Mouse (Mus musculus) neural tube, embryonic 15.5 days (tissue): ENCODE measurements around the gene Kif1b. TPM values are rescaled to one million over a fixed set of nuclear protein-coding genes. Genes with fewer than 3 reads are reported as not detected.

Experiments
- ATAC-seq: fragments of 200-750 bp; cut with Nextera tagmentation; 2 replicates; pipeline ENCODE4 v1.8.0; 2017; ENCODE audit warnings: mild to moderate bottlenecking, moderate TSS enrichment, moderate library complexity; ENCODE audit not compliant: low FRiP score
- H3K27ac ChIP-seq: fragments of 300-500 bp; sonication (generic); replicated peaks from 2 replicates; pipeline ENCODE4 v1.5.1; 2015; ENCODE audit warnings: mild to moderate bottlenecking, inconsistent platforms
- H3K27me3 ChIP-seq: fragments of 300-500 bp; sonication (generic); replicated peaks from 2 replicates; pipeline ENCODE4 v1.6.1; 2015; ENCODE audit warnings: inconsistent platforms
- H3K36me3 ChIP-seq: fragments of 300-500 bp; sonication (generic); 2 replicates; pipeline ENCODE4 v1.6.1; 2015; ENCODE audit warnings: inconsistent platforms
- H3K4me1 ChIP-seq: fragments of 300-500 bp; sonication (generic); 2 replicates; pipeline ENCODE4 v1.6.1; 2015; ENCODE audit warnings: inconsistent platforms
- H3K4me2 ChIP-seq: fragments of 300-500 bp; sonication (generic); 2 replicates; pipeline ENCODE4 v1.6.1; 2015; ENCODE audit warnings: inconsistent platforms, mild to moderate bottlenecking, moderate library complexity
- H3K4me3 ChIP-seq: fragments of 300-500 bp; sonication (generic); replicated peaks from 2 replicates; pipeline ENCODE4 v1.5.1; 2015; ENCODE audit warnings: mild to moderate bottlenecking, inconsistent platforms
- H3K9ac ChIP-seq: fragments of 300-500 bp; sonication (generic); replicated peaks from 2 replicates; pipeline ENCODE4 v1.6.1; 2015; ENCODE audit warnings: mild to moderate bottlenecking, inconsistent platforms
- H3K9me3 ChIP-seq: fragments of 300-500 bp; sonication (generic); replicated peaks from 2 replicates; pipeline ENCODE4 v1.6.1; 2016; ENCODE audit warnings: inconsistent platforms
- WGBS: fragments of 180-500 bp; shearing (Covaris S2); methylation state at CpG from one replicate; pipeline ENCODE4 v1.1.7; 2015; ENCODE audit warnings: mixed read lengths; 5-methylcytosine and 5-hydroxymethylcytosine counted together
- polyA plus RNA-seq: library from polyadenylated mRNA; unstranded; fragments of >200 nt; fragmentation: Nextera tagmentation; extraction: Ambion mirVana; gene quantifications from 2 replicates; pipeline ENCODE4 v1.2.1, GENCODE M21; 2015

Gene Kif1b
- polyA plus RNA-seq, 1 experiment from 2014 or later, result 121 TPM

DNA sequence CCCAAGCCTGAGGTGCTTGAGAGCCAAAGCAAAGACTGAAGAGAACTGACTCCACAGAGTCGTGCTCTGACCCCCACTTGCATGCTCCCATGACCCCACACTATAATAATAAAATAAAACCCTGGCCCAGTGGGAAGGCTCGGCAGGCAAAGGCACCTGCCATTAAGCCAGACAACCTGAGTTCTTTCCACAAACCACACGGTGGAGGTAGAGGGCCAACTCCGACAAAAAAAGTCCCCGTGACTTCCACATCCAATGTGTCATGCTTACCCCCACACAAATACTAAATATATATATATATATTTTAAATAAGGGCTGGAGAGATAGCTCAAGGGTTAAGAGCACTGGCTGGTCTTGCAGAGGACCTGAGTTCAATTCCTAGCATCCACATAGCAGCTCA is 143.3 kb downstream of the Kif1b start:
- Histone ChIP-seq H3K27ac (no peak overlapping the region), H3K27me3 (no peaks in the 10 kb centered on the region), H3K4me3 (no peak overlapping the region), H3K4me2 (no peak overlapping the region), H3K4me1 (peaks cover 31% of the 10 kb centered on the region), H3K9me3 (no peaks in the 10 kb centered on the region), H3K36me3 (peaks cover 36% of the 10 kb centered on the region), H3K9ac (no peak overlapping the region)
- ATAC-seq, result no peak
- WGBS, result 62% methylated on average over 5 of the region's 5 CpGs

DNA sequence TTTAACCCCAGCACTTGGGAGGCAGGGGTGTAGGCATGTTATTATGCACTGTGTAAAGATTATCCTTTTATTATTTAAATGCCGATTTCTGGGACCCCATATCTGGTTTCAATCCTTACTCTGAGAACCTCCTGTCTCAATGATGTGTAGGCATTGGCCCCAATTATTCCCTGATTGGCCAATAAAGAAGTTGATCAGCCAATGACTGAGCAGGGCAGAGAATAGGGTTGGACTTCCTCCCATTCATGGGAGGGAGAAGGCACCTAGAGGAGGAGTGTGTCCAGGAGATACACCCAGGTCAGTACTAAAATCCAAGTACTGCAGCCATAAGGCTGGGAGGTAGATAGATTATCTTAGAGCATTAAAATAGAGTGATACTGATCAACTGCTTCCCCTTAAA is 144.3 kb downstream of the Kif1b start:
- no peak overlapping the region for H3K9ac ChIP-seq
- no peak for ATAC-seq
- H3K9me3 ChIP-seq, result no peaks in the 10 kb centered on the region
- no peak overlapping the region for H3K4me2 ChIP-seq
- H3K36me3 ChIP-seq, result peaks cover 46% of the 10 kb centered on the region
- 66% methylated on average over 1 of the region's 1 CpGs for WGBS
- no peak overlapping the region for H3K4me3 ChIP-seq
- H3K27me3 ChIP-seq, result no peaks in the 10 kb centered on the region
- no peak overlapping the region for H3K27ac ChIP-seq
- peaks cover 31% of the 10 kb centered on the region for H3K4me1 ChIP-seq

DNA sequence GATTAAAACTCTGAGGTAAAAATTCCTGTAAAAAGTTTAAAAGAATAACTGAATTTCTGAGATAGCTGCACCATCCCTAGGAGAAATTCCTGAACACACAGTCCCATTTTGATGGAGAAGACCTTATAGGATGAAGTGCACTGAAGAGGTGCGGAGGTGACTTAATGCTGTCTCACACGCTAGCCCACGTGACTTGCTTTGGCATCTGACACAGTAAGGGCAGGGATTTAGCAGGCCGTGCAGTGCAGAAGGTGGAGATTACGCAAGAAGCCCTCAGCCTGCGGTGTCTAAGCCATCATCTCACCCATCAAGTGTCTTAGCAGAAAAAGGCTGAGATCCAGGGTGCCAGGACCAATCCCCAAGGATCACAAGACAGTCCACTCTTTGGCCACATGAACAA is 146.3 kb downstream of the Kif1b start:
- Histone ChIP-seq H3K4me3 (no peak overlapping the region), H3K36me3 (peaks cover 66% of the 10 kb centered on the region), H3K27me3 (no peaks in the 10 kb centered on the region), H3K4me1 (peaks cover 28% of the 10 kb centered on the region), H3K9ac (no peak overlapping the region), H3K9me3 (no peaks in the 10 kb centered on the region), H3K27ac (no peak overlapping the region), H3K4me2 (no peak overlapping the region)
- WGBS, result 96% methylated on average over 6 of the region's 6 CpGs
- ATAC-seq, result no peak

DNA sequence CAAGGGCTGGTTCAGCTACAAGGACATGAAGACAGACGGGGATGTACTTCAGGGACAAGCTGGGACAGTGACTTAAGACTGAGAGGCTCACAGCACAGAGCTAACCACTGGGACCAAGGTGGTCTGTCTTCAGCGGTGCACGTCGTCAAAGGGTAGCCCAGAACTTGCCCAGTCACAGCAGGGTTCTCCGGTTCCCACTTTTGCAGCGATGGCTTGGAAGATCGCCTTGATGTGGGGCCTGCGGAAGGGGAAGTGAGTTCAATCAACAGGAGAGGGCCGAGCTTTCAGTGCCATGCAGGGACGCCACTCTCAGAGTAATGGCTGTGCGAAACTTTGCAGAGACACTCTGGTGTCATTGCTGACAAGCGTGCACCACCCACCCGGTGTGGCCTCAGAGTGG is 147.6 kb downstream of the Kif1b start:
- no peak overlapping the region for H3K9ac ChIP-seq
- peaks cover 16% of the 10 kb centered on the region for H3K4me1 ChIP-seq
- no peak overlapping the region for H3K4me3 ChIP-seq
- no peak for ATAC-seq
- 93% methylated on average over 13 of the region's 13 CpGs for WGBS
- H3K9me3 ChIP-seq, result no peaks in the 10 kb centered on the region
- no peak overlapping the region for H3K27ac ChIP-seq
- H3K36me3 ChIP-seq, result peaks cover 78% of the 10 kb centered on the region
- H3K27me3 ChIP-seq, result no peaks in the 10 kb centered on the region
- no peak overlapping the region for H3K4me2 ChIP-seq

DNA sequence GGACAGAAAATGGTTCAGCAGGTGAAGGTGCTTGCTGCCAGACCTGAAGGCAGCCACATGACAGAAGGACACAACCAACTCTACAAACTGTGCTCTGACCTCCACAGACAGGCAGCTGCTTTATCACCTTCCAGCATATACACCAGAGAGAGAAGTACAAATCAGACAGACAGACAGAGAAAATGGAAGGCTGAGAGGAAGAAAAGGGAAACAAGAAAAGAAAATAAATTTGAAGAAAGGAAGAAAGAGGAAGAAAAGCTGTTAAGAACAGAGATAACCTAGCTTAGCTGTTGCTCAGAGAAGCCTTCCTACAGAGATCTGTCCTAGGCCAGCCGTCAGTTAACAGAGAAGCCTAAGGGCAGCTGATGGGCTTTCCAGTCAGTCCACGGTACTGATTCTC is 148.3 kb downstream of the Kif1b start:
- no peak overlapping the region for H3K27ac ChIP-seq
- peaks cover 85% of the 10 kb centered on the region for H3K36me3 ChIP-seq
- no peaks in the 10 kb centered on the region for H3K9me3 ChIP-seq
- H3K4me2 ChIP-seq, result no peak overlapping the region
- ATAC-seq, result no peak
- no peak overlapping the region for H3K9ac ChIP-seq
- 88% methylated on average over 2 of the region's 2 CpGs for WGBS
- H3K27me3 ChIP-seq, result no peaks in the 10 kb centered on the region
- peaks cover 10% of the 10 kb centered on the region for H3K4me1 ChIP-seq
- no peak overlapping the region for H3K4me3 ChIP-seq

DNA sequence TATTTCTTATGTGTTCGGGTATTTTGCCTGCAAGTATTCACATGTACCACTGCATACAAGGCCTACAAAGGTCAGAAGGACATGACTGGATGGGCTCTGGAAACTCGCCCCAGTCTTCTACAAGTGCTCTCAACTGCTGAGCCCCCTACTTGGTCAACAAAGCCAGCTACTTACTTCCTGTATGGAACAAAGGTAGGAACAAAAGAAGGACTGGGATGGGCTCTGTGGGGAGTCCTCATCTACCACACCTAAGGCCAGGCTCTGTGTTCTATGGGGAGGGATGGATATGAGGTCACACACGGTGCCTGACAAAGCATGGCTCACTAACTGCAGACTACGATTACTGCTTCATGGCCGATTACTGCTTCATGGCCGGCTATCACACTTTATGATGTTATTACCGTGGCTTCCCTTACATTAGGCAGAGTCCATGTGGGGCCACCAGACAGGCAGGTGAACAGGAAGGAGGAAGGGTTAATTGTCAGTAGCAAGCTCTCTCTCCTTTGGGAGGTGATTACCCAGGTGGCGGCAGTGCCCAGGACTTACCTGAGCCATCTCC is 150.0 kb downstream of the Kif1b start:
- no peak overlapping the region for H3K27ac ChIP-seq
- no peaks in the 10 kb centered on the region for H3K4me1 ChIP-seq
- 55% methylated on average over 8 of the region's 8 CpGs for WGBS
- H3K36me3 ChIP-seq, result peaks cover 96% of the 10 kb centered on the region
- H3K9me3 ChIP-seq, result no peaks in the 10 kb centered on the region
- no peak overlapping the region for H3K4me2 ChIP-seq
- no peak overlapping the region for H3K9ac ChIP-seq
- no peaks in the 10 kb centered on the region for H3K27me3 ChIP-seq
- H3K4me3 ChIP-seq, result no peak overlapping the region
- no peak for ATAC-seq

DNA sequence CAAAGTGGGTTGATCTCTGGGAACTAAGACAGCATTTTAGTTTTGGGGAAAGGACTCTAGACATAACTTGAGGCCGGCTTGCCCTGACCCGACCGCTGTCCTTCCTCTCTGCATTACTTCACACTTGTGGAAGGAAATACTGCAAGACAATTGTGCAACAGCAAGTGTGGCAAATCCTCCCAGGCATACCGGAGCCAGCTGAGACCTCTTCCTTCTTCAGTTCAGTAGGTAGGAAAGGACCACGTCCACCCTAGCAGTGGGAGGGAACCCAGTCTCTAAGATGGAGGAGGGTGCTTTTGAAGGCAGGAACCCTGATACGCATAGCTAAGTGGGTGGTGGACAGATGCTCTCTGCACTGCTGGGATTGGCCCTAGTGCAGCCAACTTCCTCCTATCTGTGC is 151.8 kb downstream of the Kif1b start:
- 95% methylated on average over 6 of the region's 6 CpGs for WGBS
- Histone ChIP-seq H3K4me2 (no peak overlapping the region), H3K4me1 (no peaks in the 10 kb centered on the region), H3K36me3 (peaks cover 98% of the 10 kb centered on the region), H3K9ac (no peak overlapping the region), H3K4me3 (no peak overlapping the region), H3K27ac (no peak overlapping the region), H3K27me3 (no peaks in the 10 kb centered on the region), H3K9me3 (no peaks in the 10 kb centered on the region)
- no peak for ATAC-seq

- no peaks in the 10 kb centered on the region for H3K9me3 ChIP-seq
- H3K4me2 ChIP-seq, result no peak overlapping the region
- H3K36me3 ChIP-seq, result peaks cover 98% of the 10 kb centered on the region
- H3K4me1 ChIP-seq, result no peaks in the 10 kb centered on the region
- ATAC-seq, result no peak
- H3K4me3 ChIP-seq, result no peak overlapping the region
- no peak overlapping the region for H3K9ac ChIP-seq
- no peak overlapping the region for H3K27ac ChIP-seq
- H3K27me3 ChIP-seq, result no peaks in the 10 kb centered on the region
- 98% methylated on average over 7 of the region's 7 CpGs for WGBS
Observed at GRCm38 (mm10) chr4:149154859-149155258, 152.6 kb downstream of the Kif1b start.

GRCm38 (mm10) chr4:149150721-149151120 is 156.8 kb downstream of the Kif1b start:
- H3K4me2 ChIP-seq, result no peak overlapping the region
- no peaks in the 10 kb centered on the region for H3K27me3 ChIP-seq
- no peak for ATAC-seq
- H3K27ac ChIP-seq, result no peak overlapping the region
- WGBS, result 96% methylated on average over 11 of the region's 11 CpGs
- H3K9ac ChIP-seq, result no peak overlapping the region
- no peak overlapping the region for H3K4me3 ChIP-seq
- H3K9me3 ChIP-seq, result no peaks in the 10 kb centered on the region
- peaks cover 66% of the 10 kb centered on the region for H3K36me3 ChIP-seq
- no peaks in the 10 kb centered on the region for H3K4me1 ChIP-seq

DNA sequence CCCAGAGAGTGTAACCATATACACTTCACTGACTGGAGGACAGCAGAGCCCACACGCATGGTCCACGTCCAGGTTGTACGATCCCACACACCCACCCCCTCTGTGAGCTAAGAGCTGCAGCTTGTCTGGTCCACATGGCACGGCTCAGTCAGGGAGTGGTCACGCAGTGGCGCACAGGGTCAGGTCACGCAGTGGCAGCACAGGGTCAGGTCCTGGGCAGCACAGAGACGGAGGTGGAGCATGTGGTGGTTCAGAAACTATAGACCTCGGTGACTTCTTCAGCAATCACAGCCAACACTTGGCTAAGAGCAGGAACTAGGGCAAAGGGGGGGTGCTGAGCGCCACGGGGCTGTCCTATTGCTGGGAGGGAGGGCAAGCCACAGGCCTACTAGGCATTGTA is 157.2 kb downstream of the Kif1b start:
- H3K4me3 ChIP-seq, result no peak overlapping the region
- no peak overlapping the region for H3K9ac ChIP-seq
- no peaks in the 10 kb centered on the region for H3K9me3 ChIP-seq
- H3K27ac ChIP-seq, result 0 out of 2 replicates have a peak overlapping the region, but pooled peaks have one; percentile 23
- peaks cover 62% of the 10 kb centered on the region for H3K36me3 ChIP-seq
- no peaks in the 10 kb centered on the region for H3K27me3 ChIP-seq
- H3K4me2 ChIP-seq, result no peak overlapping the region
- ATAC-seq, result no peak
- no peaks in the 10 kb centered on the region for H3K4me1 ChIP-seq
- 84% methylated on average over 11 of the region's 11 CpGs for WGBS

DNA sequence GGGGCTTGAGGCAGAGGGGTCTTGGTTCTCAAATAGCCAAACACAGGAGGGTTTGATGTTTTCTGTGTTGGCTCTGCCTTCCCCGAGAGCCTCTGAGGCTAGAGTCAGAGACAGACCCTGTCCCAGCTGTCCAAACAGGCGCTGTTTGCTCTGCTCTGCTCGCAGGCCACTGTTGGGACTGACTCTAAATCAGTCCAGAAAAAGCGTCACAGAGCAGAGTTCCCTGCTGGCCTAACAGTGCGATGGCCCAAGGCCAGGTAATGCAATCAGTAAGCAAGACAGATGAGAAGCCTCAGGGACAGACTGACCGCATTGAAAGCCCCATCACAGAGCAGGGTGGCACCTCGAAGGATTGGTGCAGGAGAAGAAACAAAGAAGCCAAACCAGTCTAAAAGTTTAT is 157.9 kb downstream of the Kif1b start:
- peak overlapping the region; percentile 37 for H3K27ac ChIP-seq
- ATAC-seq, result no peak
- 70% methylated on average over 7 of the region's 7 CpGs for WGBS

DNA sequence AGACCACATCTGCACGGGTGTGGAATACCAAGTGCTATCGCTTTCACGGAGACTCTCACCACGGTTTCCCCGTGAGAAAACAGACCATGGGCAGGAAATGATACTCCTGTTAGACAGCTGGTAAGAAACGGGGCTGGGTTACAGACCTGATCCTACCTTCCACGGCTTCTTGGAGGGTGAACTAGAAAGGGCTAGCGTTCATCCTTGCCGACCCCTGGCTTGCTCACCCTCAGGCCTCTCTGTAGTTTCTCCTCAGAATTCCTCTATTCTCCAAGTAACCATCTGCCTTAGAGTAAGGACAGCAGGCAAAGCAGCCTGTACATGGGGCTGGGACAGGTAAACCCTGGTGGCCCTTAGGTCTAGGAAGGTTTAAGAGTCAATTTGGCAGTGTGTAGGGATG is 158.3 kb downstream of the Kif1b start:
- Histone ChIP-seq H3K4me1 (0 out of 2 replicates have a peak, but pooled peaks cover 3% of the 10 kb centered on the region), H3K27me3 (no peaks in the 10 kb centered on the region), H3K36me3 (peaks cover 52% of the 10 kb centered on the region), H3K9me3 (no peaks in the 10 kb centered on the region), H3K9ac (no peak overlapping the region), H3K4me3 (no peak overlapping the region), H3K27ac (peak overlapping the region; percentile 37), H3K4me2 (no peak overlapping the region)
- 84% methylated on average over 9 of the region's 9 CpGs for WGBS
- ATAC-seq, result no peak

More for the DNA sequence above, 157.9 kb downstream of the Kif1b start:
- H3K27me3 ChIP-seq, result no peaks in the 10 kb centered on the region
- H3K4me1 ChIP-seq, result 0 out of 2 replicates have a peak, but pooled peaks cover 1% of the 10 kb centered on the region
- H3K4me3 ChIP-seq, result no peak overlapping the region
- peaks cover 56% of the 10 kb centered on the region for H3K36me3 ChIP-seq
- no peak overlapping the region for H3K9ac ChIP-seq
- no peaks in the 10 kb centered on the region for H3K9me3 ChIP-seq
- no peak overlapping the region for H3K4me2 ChIP-seq
